Mouse (Mus musculus) ES-E14 (cell line): ENCODE results near the gene Bmp6.

Experiments used
- CHD2 ChIP-seq: IDR thresholded peaks from 2 replicates; pipeline ENCODE4 v1.6.1; 2014; ENCODE audit warnings: mild to moderate bottlenecking, low read depth, low read length, inconsistent platforms
- HCFC1 ChIP-seq: IDR thresholded peaks from 2 replicates; pipeline ENCODE4 v1.6.1; 2012; ENCODE audit warnings: low read length, inconsistent platforms, borderline replicate concordance; ENCODE audit not compliant: insufficient read depth
- MAFK ChIP-seq: IDR thresholded peaks from 2 replicates; pipeline ENCODE4 v1.6.1; 2014; ENCODE audit warnings: mild to moderate bottlenecking, low read depth, low read length, inconsistent platforms; ENCODE audit not compliant: insufficient read depth
- ZC3H11A ChIP-seq: IDR thresholded peaks from 2 replicates; pipeline ENCODE4 v1.6.1; 2012; ENCODE audit warnings: low read depth, mild to moderate bottlenecking, inconsistent platforms, low read length, borderline replicate concordance
- ZNF384 ChIP-seq: IDR thresholded peaks from 2 replicates; pipeline ENCODE4 v1.6.1; 2012; ENCODE audit warnings: low read depth, low read length, inconsistent platforms

DNA sequence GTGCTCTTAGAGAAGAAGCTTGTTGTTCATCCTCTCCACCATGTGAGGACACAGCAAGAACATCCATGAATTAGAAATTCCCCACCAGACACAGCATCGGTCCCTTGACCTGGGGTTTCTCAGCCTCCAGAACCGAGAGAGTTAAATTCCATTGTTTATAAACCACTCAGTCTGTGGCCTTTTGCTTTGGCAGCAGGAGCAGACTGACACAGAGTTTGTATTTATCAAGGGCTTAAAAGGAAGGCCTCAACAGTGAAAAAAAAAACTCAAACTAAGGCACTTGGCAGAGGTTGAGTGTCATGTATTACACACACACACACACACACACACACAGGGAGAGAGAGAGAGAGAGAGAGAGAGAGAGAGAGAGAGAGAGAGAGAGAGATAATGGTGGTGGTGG lies 17.5 kb upstream of the Bmp6 start:
- no peak for TF ChIP-seq CHD2
- no peak for TF ChIP-seq ZNF384
- no peak for TF ChIP-seq ZC3H11A
- no peak for TF ChIP-seq HCFC1
- TF ChIP-seq MAFK: no peak
